Mouse (Mus musculus) CH12.LX (cell line): ENCODE measurements around the gene Npas4. TPM values are rescaled to one million over a fixed set of nuclear protein-coding genes. Genes with fewer than 3 reads are reported as not detected.

ENCODE experiments used
- DNase-seq: peaks from one replicate; pipeline ENCODE4 v3.0.0-alpha.2; 2013; ENCODE audit errors: extremely low read depth
- H3K27ac ChIP-seq: 2 replicates; pipeline ENCODE4 v1.5.1; 2012; ENCODE audit warnings: low read depth, mild to moderate bottlenecking, control low read depth, moderate library complexity; ENCODE audit not compliant: insufficient read depth
- H3K27me3 ChIP-seq: replicated peaks from 2 replicates; pipeline ENCODE3; 2012; ENCODE audit warnings: inconsistent platforms
- H3K36me3 ChIP-seq, 2 experiments: replicated peaks in 1 of 2; 2 replicates each; pipeline versions ENCODE3 to v1.6.1; 2012; ENCODE audit warnings: inconsistent platforms in 1 of 2, low read length in 1 of 2, mild to moderate bottlenecking in 1 of 2, mixed read lengths in 1 of 2, moderate library complexity in 1 of 2; ENCODE audit not compliant: control insufficient read depth in 1 of 2, insufficient read depth in 1 of 2
- H3K4me1 ChIP-seq, 2 experiments: 2 replicates each; pipeline ENCODE4 v1.6.1; 2012; ENCODE audit warnings: inconsistent platforms in 1 of 2, moderate library complexity in 1 of 2; ENCODE audit not compliant: insufficient read depth in 2 of 2, control insufficient read depth in 1 of 2
- H3K4me2 ChIP-seq: 2 replicates; pipeline ENCODE4 v1.6.1; 2012; ENCODE audit warnings: low read depth, mild to moderate bottlenecking, control low read depth; ENCODE audit not compliant: poor library complexity, insufficient read depth, severe bottlenecking
- H3K4me3 ChIP-seq, 3 experiments: fragments of 150-350 bp in 1 of 3; sonication (generic) in 1 of 3; replicated peaks in 1 of 3; 2 replicates each; pipeline versions ENCODE3 to v1.5.1; 2011 to 2012; ENCODE audit warnings: low read depth in 2 of 3, low read length in 2 of 3, mild to moderate bottlenecking in 2 of 3, moderate library complexity in 2 of 3, control low read depth in 1 of 3, improper control_type of control experiment in 1 of 3, inconsistent platforms in 1 of 3, mixed read lengths in 1 of 3; ENCODE audit not compliant: poor library complexity in 1 of 3
- H3K79me2 ChIP-seq: replicated peaks from 2 replicates; pipeline ENCODE4 v1.6.1; 2012; ENCODE audit warnings: mild to moderate bottlenecking, moderate library complexity; ENCODE audit not compliant: control insufficient read depth, poor library complexity, insufficient read depth, severe bottlenecking; ENCODE audit errors: extremely low read depth
- H3K9ac ChIP-seq: 2 replicates; pipeline ENCODE4 v1.6.1; 2012; ENCODE audit warnings: low read depth, mild to moderate bottlenecking, control low read depth, moderate library complexity; ENCODE audit not compliant: insufficient read depth
- H3K9me3 ChIP-seq: replicated peaks from 2 replicates; pipeline ENCODE3; 2012; ENCODE audit warnings: low read length, inconsistent platforms, mixed read lengths
- CHD1 ChIP-seq: IDR thresholded peaks from 2 replicates; pipeline ENCODE4 v1.6.1; 2012; ENCODE audit warnings: low read depth, low read length, improper control_type of control experiment, inconsistent platforms
- CHD2 ChIP-seq: IDR thresholded peaks from 2 replicates; pipeline ENCODE4 v1.6.1; 2011; ENCODE audit warnings: low read length, improper control_type of control experiment
- CTCF ChIP-seq, 2 experiments: IDR thresholded peaks in 1 of 2; conservative IDR thresholded peaks in 1 of 2; 2 replicates each; pipeline ENCODE4 v1.5.1; 2011 to 2012; ENCODE audit warnings: low read depth in 2 of 2, low read length in 2 of 2, improper control_type of control experiment in 1 of 2, inconsistent platforms in 1 of 2, mild to moderate bottlenecking in 1 of 2, moderate library complexity in 1 of 2
- ETS1 ChIP-seq: conservative IDR thresholded peaks from 2 replicates; pipeline ENCODE4 v1.6.1; 2012; ENCODE audit warnings: low read depth, mild to moderate bottlenecking, inconsistent platforms, low read length, improper control_type of control experiment, moderate library complexity
- HCFC1 ChIP-seq: IDR thresholded peaks from 2 replicates; pipeline ENCODE4 v1.6.1; 2012; ENCODE audit warnings: low read depth, mild to moderate bottlenecking, inconsistent platforms, low read length, improper control_type of control experiment
- IRF4 ChIP-seq: IDR thresholded peaks from 2 replicates; pipeline ENCODE4 v1.6.1; 2014; ENCODE audit warnings: low read depth, mild to moderate bottlenecking, inconsistent platforms, low read length, improper control_type of control experiment
- JUN ChIP-seq: IDR thresholded peaks from 2 replicates; pipeline ENCODE4 v1.6.1; 2011; ENCODE audit warnings: low read depth, mild to moderate bottlenecking, low read length, improper control_type of control experiment, moderate library complexity; ENCODE audit not compliant: insufficient read depth
- KAT2A ChIP-seq: IDR thresholded peaks from 2 replicates; pipeline ENCODE4 v1.6.1; 2012; ENCODE audit warnings: low read length, improper control_type of control experiment, inconsistent platforms; ENCODE audit not compliant: insufficient replicate concordance
- MAX ChIP-seq: IDR thresholded peaks from 2 replicates; pipeline ENCODE4 v1.6.1; 2011; ENCODE audit warnings: low read length, improper control_type of control experiment
- MAZ ChIP-seq: IDR thresholded peaks from 2 replicates; pipeline ENCODE4 v1.6.1; 2012; ENCODE audit warnings: low read depth, mild to moderate bottlenecking, inconsistent platforms, low read length, improper control_type of control experiment, moderate library complexity
- MEF2A ChIP-seq: IDR thresholded peaks from 2 replicates; pipeline ENCODE4 v1.6.1; 2014; ENCODE audit warnings: low read depth, mild to moderate bottlenecking, inconsistent platforms, low read length, improper control_type of control experiment, borderline replicate concordance
- MXI1 ChIP-seq: IDR thresholded peaks from 2 replicates; pipeline ENCODE4 v1.6.1; 2011; ENCODE audit warnings: mild to moderate bottlenecking, low read depth, low read length, improper control_type of control experiment
- NRF1 ChIP-seq: IDR thresholded peaks from 2 replicates; pipeline ENCODE4 v1.6.1; 2014; ENCODE audit warnings: low read depth, mild to moderate bottlenecking, inconsistent platforms, low read length, improper control_type of control experiment, moderate library complexity
- PAX5 ChIP-seq: IDR thresholded peaks from 2 replicates; pipeline ENCODE4 v1.6.1; 2012; ENCODE audit warnings: low read length, inconsistent platforms, mixed read lengths
- POLR2A ChIP-seq: IDR thresholded peaks from 2 replicates; pipeline ENCODE4 v1.6.1; 2011; ENCODE audit warnings: low read depth, mild to moderate bottlenecking, improper control_type of control experiment, low read length
- POLR2AphosphoS2 ChIP-seq: IDR thresholded peaks from 2 replicates; pipeline ENCODE4 v1.6.1; 2011; ENCODE audit warnings: low read depth, low read length, improper control_type of control experiment
- RAD21 ChIP-seq: IDR thresholded peaks from 2 replicates; pipeline ENCODE4 v1.6.1; 2011; ENCODE audit warnings: low read depth, mild to moderate bottlenecking, low read length, improper control_type of control experiment, moderate library complexity
- RCOR1 ChIP-seq: conservative IDR thresholded peaks from 2 replicates; pipeline ENCODE4 v1.6.1; 2012; ENCODE audit warnings: low read depth, mild to moderate bottlenecking, inconsistent platforms, low read length, improper control_type of control experiment
- TBP ChIP-seq: conservative IDR thresholded peaks from 2 replicates; pipeline ENCODE4 v1.6.1; 2011; ENCODE audit warnings: low read depth, low read length, improper control_type of control experiment
- USF1 ChIP-seq: IDR thresholded peaks from 2 replicates; pipeline ENCODE4 v1.6.1; 2014; ENCODE audit warnings: low read depth, mild to moderate bottlenecking, inconsistent platforms, low read length, improper control_type of control experiment
- USF2 ChIP-seq: conservative IDR thresholded peaks from 2 replicates; pipeline ENCODE4 v1.6.1; 2011; ENCODE audit warnings: low read depth, low read length, improper control_type of control experiment
- ZMIZ1 ChIP-seq: IDR thresholded peaks from 2 replicates; pipeline ENCODE4 v1.6.1; 2012; ENCODE audit warnings: low read depth, mild to moderate bottlenecking, inconsistent platforms, low read length, improper control_type of control experiment
- dilution Hi-C: fragments of 300-500 bp; cut with MboI; formaldehyde crosslinking; loops from 2 replicates; pipeline ENCODE4 v1.14.3; 2020; ENCODE audit warnings: low sequenced_read_pairs; ENCODE audit not compliant: extremely low pct_unique_long_range_greater_than_20kb, extremely low pct_ligation_motif_present
- in situ Hi-C: fragments of 300-500 bp; cut with MboI; formaldehyde crosslinking; loops from 3 replicates; pipeline ENCODE4 v1.14.3; 2019; ENCODE audit warnings: low sequenced_read_pairs, low pct_ligation_motif_present, low pct_unique_long_range_greater_than_20kb, mixed read lengths
- polyA plus RNA-seq: library from polyadenylated mRNA; unstranded; fragments of >175 nt; gene quantifications from 2 replicates; pipeline ENCODE4 v1.2.1, GENCODE M21; 2012; ENCODE audit warnings: low read depth; ENCODE audit not compliant: insufficient read length
- total RNA-seq, 2 experiments: library from RNA; depleted of rRNA; stranded (reverse); fragments of 300-350 nt in 1 of 2; fragments of >200 nt in 1 of 2; gene quantifications; 2 replicates each; pipeline ENCODE4 v1.2.3; 2012 to 2014

The Npas4 gene
- total and polyA plus RNA-seq, 3 experiments: not detected

- in situ Hi-C loops: no loop called here
- H3K27me3 ChIP-seq: peaks cover 85% of the 10 kb centered on the region
- dilution Hi-C loops: no loop called here
- TF ChIP-seq IRF4: no peak
- no peak for TF ChIP-seq NRF1
- no peak for TF ChIP-seq MXI1
- no peak for TF ChIP-seq MEF2A
- no peak for TF ChIP-seq CHD2
- no peak for TF ChIP-seq CHD1
- no peak for TF ChIP-seq TBP
- TF ChIP-seq HCFC1: no peak
- TF ChIP-seq POLR2AphosphoS2: no peak
- TF ChIP-seq MAX: no peak
- TF ChIP-seq MAZ: no peak
- DNase-seq: no peak
- no peak overlapping the region for H3K4me3 ChIP-seq
- H3K27ac ChIP-seq: no peak overlapping the region
- H3K4me1 ChIP-seq: peaks cover 4 to 5% of the 10 kb centered on the region in 2 experiments
- no peak overlapping the region for H3K9ac ChIP-seq
- no peaks in the 10 kb centered on the region for H3K36me3 ChIP-seq
- H3K4me2 ChIP-seq: no peak overlapping the region
- H3K79me2 ChIP-seq: no peaks in the 10 kb centered on the region
- H3K9me3 ChIP-seq: no peaks in the 10 kb centered on the region
These were observed 52.4 kb downstream of the Npas4 start for GRCm38 (mm10) chr19:4937444-4938310.

GRCm38 (mm10) chr19:4936896-4937295 lies 53.2 kb downstream of the Npas4 start:
- Histone ChIP-seq H3K27me3 (peaks cover 82% of the 10 kb centered on the region), H3K4me2 (no peak overlapping the region), H3K36me3 (no peaks in the 10 kb centered on the region), H3K4me3 (no peak overlapping the region), H3K79me2 (no peaks in the 10 kb centered on the region), H3K27ac (no peak overlapping the region), H3K9me3 (no peaks in the 10 kb centered on the region), H3K9ac (no peak overlapping the region), H3K4me1 (no peaks in the 10 kb centered on the region)
- in situ Hi-C loops: no loop called here
- TF ChIP-seq RAD21 (no peak), CHD1 (no peak), ETS1 (no peak), CTCF (conservative IDR thresholded peaks at IDR 0.05 in 1 of 2, IDR thresholded peaks at IDR 0.05 in 1 of 2; ENCODE audit: low read depth in 2 of 2, low read length in 2 of 2) (no peak), POLR2A (no peak), USF2 (no peak), MXI1 (no peak), JUN (no peak), ZMIZ1 (no peak), USF1 (no peak), RCOR1 (no peak), NRF1 (no peak), CHD2 (no peak), KAT2A (no peak), PAX5 (no peak)
- dilution Hi-C loops: no loop called here
- DNase-seq: no peak
